Mouse (Mus musculus) heart, adult 9 months (tissue): ENCODE data around the gene Cttn.

Experiments used
- DNase-seq, 2 experiments: peaks; one replicate each; pipeline ENCODE4 v3.0.0; 2022; ENCODE audit warnings: low spot score in 2 of 2

The Cttn gene

GRCm38 (mm10) chr7:144391727-144392126, 79.1 kb downstream of the Cttn start:
- DNase-seq, result no peak

- no peak for DNase-seq
These were observed 80.1 kb downstream of the Cttn start for GRCm38 (mm10) chr7:144390676-144391075.

GRCm38 (mm10) chr7:144389704-144390103, 81.1 kb downstream of the Cttn start:
- no peak for DNase-seq

GRCm38 (mm10) chr7:144387537-144387936, 83.3 kb downstream of the Cttn start:
- DNase-seq, result no peak
